Mouse (Mus musculus) lung, adult 2 months (tissue): ENCODE data around the gene Krt7.

Experiments
- CTCF ChIP-seq: fragments of 200-500 bp; IDR thresholded peaks from 2 replicates; pipeline ENCODE4 v1.5.1; 2011; ENCODE audit warnings: mild to moderate bottlenecking, low read length, control low read depth; ENCODE audit not compliant: insufficient read depth
- POLR2A ChIP-seq: fragments of 200-500 bp; IDR thresholded peaks from 2 replicates; pipeline ENCODE4 v1.6.1; 2011; ENCODE audit warnings: low read depth, mild to moderate bottlenecking, control low read depth, low read length, borderline replicate concordance; ENCODE audit errors: extremely low read depth

DNA sequence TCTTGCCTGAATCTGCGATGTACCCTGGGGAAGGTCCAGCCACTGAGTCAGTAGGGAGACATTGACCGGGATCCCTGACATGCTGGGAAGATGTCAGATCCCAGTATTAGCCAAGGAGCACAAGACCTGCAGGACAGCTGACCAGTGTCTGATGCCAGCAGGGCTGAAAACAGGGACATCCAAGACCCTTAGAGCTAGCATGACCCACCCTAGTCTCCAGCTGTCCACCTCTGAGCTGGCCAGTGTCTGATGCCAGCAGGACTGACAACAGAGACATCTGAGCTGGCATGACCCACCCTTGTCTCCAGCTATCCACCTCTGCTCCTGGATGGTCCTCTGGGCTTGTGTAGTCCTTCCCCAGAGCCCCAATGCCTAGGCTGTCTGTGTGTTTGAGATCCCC lies 43.9 kb upstream of the Krt7 start:
- no peak for TF ChIP-seq POLR2A
- TF ChIP-seq CTCF: no peak
